Mouse (Mus musculus) stomach, embryonic 15.5 days (tissue): Measurements from ENCODE around the gene Aif1l. TPM values are rescaled to one million over a fixed set of nuclear protein-coding genes. Genes with fewer than 3 reads are reported as not detected.

ENCODE experiments used
- polyA plus RNA-seq: library from polyadenylated mRNA; unstranded; fragments of >200 nt; fragmentation: Nextera tagmentation; extraction: Ambion mirVana; gene quantifications from 2 replicates; pipeline ENCODE4 v1.2.1, GENCODE M21; 2015

The Aif1l gene
- polyA plus RNA-seq, 1 experiment from 2014 or later = 10.5 TPM

Other genes with a start within 250 kb of the Aif1l start
- 0.05 and 0.09 TPM in 2 replicates for gene Qrfp, start 139.6 kb upstream of the Aif1l start, polyA plus RNA-seq
- gene Fibcd1, start 104.1 kb upstream of the Aif1l start, polyA plus RNA-seq = 0.19 and 0.22 TPM in 2 replicates
- gene Lamc3, start 62.8 kb upstream of the Aif1l start, polyA plus RNA-seq = 0.64 and 0.76 TPM in 2 replicates
- gene Nup214, start 24.3 kb downstream of the Aif1l start, polyA plus RNA-seq = 78.2 and 78.8 TPM in 2 replicates
- gene Fam78a, start 134.7 kb downstream of the Aif1l start, polyA plus RNA-seq = 1.7 and 2.2 TPM in 2 replicates
- gene Plpp7, start 145.4 kb downstream of the Aif1l start, polyA plus RNA-seq = 4.4 and 4.8 TPM in 2 replicates
- gene Prrc2b, start 200.9 kb downstream of the Aif1l start, polyA plus RNA-seq = 43.7 and 48.2 TPM in 2 replicates